Mouse (Mus musculus) intestine, postnatal 0 days (tissue): ENCODE measurements around the gene Vmn1r52. TPM values are rescaled to one million over a fixed set of nuclear protein-coding genes. Genes with fewer than 3 reads are reported as not detected.
"Not testable (repeated sequence)": the region's sequence is repeated elsewhere in the genome, so short reads cannot be mapped to it uniquely, and the experiment has no call there.

Experiments used
- ATAC-seq: fragments of 200-750 bp; cut with Nextera tagmentation; 2 replicates; pipeline ENCODE4 v1.8.0; 2017; ENCODE audit warnings: mild to moderate bottlenecking, moderate TSS enrichment, moderate library complexity
- H3K27ac ChIP-seq: fragments of 300-500 bp; sonication (generic); 2 replicates; pipeline ENCODE4 v1.5.1; 2014; ENCODE audit warnings: mild to moderate bottlenecking, low read depth, low read length, moderate library complexity
- H3K27me3 ChIP-seq: fragments of 300-500 bp; sonication (generic); replicated peaks from 2 replicates; pipeline ENCODE4 v1.6.1; 2014; ENCODE audit warnings: low read length, mixed read lengths; ENCODE audit not compliant: control insufficient read depth, insufficient read depth
- H3K36me3 ChIP-seq: fragments of 300-500 bp; sonication (generic); 2 replicates; pipeline ENCODE4 v1.6.1; 2014; ENCODE audit warnings: mild to moderate bottlenecking, moderate library complexity; ENCODE audit not compliant: control insufficient read depth, insufficient read depth
- H3K4me1 ChIP-seq: fragments of 300-500 bp; sonication (generic); replicated peaks from 2 replicates; pipeline ENCODE4 v1.6.1; 2014; ENCODE audit warnings: antibody characterized with exemption, low read length, mixed read lengths; ENCODE audit not compliant: control insufficient read depth, insufficient read depth
- H3K4me2 ChIP-seq: fragments of 300-500 bp; sonication (generic); replicated peaks from 2 replicates; pipeline ENCODE4 v1.6.1; 2014; ENCODE audit warnings: low read depth, mild to moderate bottlenecking, moderate library complexity
- H3K4me3 ChIP-seq: fragments of 300-500 bp; sonication (generic); 2 replicates; pipeline ENCODE4 v1.5.1; 2014; ENCODE audit warnings: low read depth, low read length
- H3K9ac ChIP-seq: fragments of 300-500 bp; sonication (generic); 2 replicates; pipeline ENCODE4 v1.6.1; 2014; ENCODE audit warnings: mild to moderate bottlenecking, low read depth, low read length
- H3K9me3 ChIP-seq: fragments of 300-500 bp; sonication (generic); 2 replicates; pipeline ENCODE4 v1.6.1; 2016; ENCODE audit warnings: mixed run types; ENCODE audit not compliant: control insufficient read depth
- CTCF ChIP-seq: sonication (generic); IDR thresholded peaks from 2 replicates; pipeline ENCODE4 v1.5.1; 2016; ENCODE audit warnings: low read depth, mild to moderate bottlenecking, control low read depth, antibody characterized with exemption, moderate library complexity
- WGBS: fragments of 180-500 bp; shearing (Covaris S2); extraction: QIAGEN DNeasy Blood & Tissue Kit; methylation state at CpG from one replicate; pipeline ENCODE4 v1.1.7; 2014; 5-methylcytosine and 5-hydroxymethylcytosine counted together
- polyA plus RNA-seq: library from polyadenylated mRNA; unstranded; fragments of >200 nt; fragmentation: Nextera tagmentation; extraction: Ambion mirVana; gene quantifications from 2 replicates; pipeline ENCODE4 v1.2.1, GENCODE M21; 2015

The Vmn1r52 gene
- polyA plus RNA-seq = not detected in 2 replicates

GRCm38 (mm10) chr6:90174508-90174907, at the start of gene Vmn1r52:
TSS of gene Vmn1r52 (plus strand) at chr6:90174808.
- no peak within 1 kb of the TSS for H3K27ac ChIP-seq
- H3K4me2 ChIP-seq = no peak within 1 kb of the TSS
- H3K9ac ChIP-seq = no peak within 1 kb of the TSS
- 58% methylated on average over 2 of the region's 2 CpGs for WGBS
- no peak within 1 kb of the TSS for H3K4me3 ChIP-seq
- no peak for TF ChIP-seq CTCF
- no peaks in the 10 kb centered on the region for H3K4me1 ChIP-seq
- ATAC-seq = no peak
- no peaks in the 10 kb centered on the region for H3K9me3 ChIP-seq
- H3K36me3 ChIP-seq = no peaks in the 10 kb centered on the region
- H3K27me3 ChIP-seq = no peaks in the 10 kb centered on the region

DNA sequence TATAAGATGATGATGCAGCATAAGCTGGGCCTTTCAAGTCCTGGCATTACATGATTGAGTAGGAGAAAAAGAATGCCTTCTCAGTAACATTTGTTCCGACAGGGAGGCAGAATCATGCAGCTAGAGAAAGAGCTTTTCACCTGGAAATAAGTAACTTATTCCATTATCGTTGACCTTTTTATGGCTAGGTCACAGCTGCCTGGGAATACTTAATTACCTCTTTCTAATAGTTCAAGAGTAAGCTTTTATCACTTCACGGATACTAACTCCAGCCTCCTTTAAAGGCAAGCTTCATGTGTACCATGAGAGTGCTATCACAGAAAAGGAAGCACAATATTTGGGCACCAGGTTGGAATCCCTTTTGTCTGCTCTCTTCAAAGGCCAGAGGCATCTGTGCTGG, 14.5 kb upstream of the Vmn1r52 start:
- H3K4me2 ChIP-seq = no peak overlapping the region
- no peak overlapping the region for H3K9ac ChIP-seq
- no peaks in the 10 kb centered on the region for H3K9me3 ChIP-seq
- H3K27me3 ChIP-seq = no peaks in the 10 kb centered on the region
- no peaks in the 10 kb centered on the region for H3K36me3 ChIP-seq
- no peak for TF ChIP-seq CTCF
- H3K4me3 ChIP-seq = no peak overlapping the region
- no peak overlapping the region for H3K27ac ChIP-seq
- 45% methylated on average over 3 of the region's 3 CpGs for WGBS
- no peaks in the 10 kb centered on the region for H3K4me1 ChIP-seq
- ATAC-seq = no peak

DNA sequence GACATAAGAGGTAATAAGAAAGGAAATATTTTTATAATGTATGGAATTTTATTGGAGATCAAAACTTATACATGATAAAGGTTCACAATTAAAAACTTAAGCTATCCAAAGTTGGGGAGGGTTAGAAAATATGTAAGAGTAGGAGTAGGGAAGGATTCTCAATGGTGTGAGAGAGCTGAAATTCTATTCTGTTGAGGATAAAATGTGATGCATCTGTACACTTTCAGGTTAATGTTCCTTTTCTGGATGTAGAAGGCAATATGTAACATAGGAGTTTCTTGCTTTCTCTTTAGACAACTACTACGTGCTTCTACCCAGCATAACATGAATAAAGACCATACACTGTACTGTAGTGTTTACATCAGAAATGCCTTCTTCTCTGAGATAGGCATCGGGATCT, 27.9 kb downstream of the Vmn1r52 start, which contains the start of gene V1ra8:
Gene V1ra8 (plus strand): TSS at position 301 of the 400 bp plus-strand sequence.
- not testable (repeated sequence) for H3K9me3 ChIP-seq, H3K27ac ChIP-seq, H3K4me3 ChIP-seq, H3K9ac ChIP-seq, H3K4me1 ChIP-seq, H3K36me3 ChIP-seq, H3K27me3 ChIP-seq, ATAC-seq, H3K4me2 ChIP-seq
- 72% methylated on average over 1 of the region's 2 CpGs for WGBS

- WGBS = 94% methylated on average over 1 of the region's 1 CpGs
- H3K27me3 ChIP-seq = no peaks in the 10 kb centered on the region
- H3K4me1 ChIP-seq = no peaks in the 10 kb centered on the region
- no peak for ATAC-seq
- H3K9me3 ChIP-seq = no peaks in the 10 kb centered on the region
- H3K36me3 ChIP-seq = no peaks in the 10 kb centered on the region
- no peak within 1 kb of the TSS for H3K27ac ChIP-seq
- TF ChIP-seq CTCF = no peak
- no peak within 1 kb of the TSS for H3K4me2 ChIP-seq
- no peak within 1 kb of the TSS for H3K4me3 ChIP-seq
- no peak within 1 kb of the TSS for H3K9ac ChIP-seq
Measured at GRCm38 (mm10) chr6:90224338-90224737, 49.7 kb downstream of the Vmn1r52 start, which contains the start of gene Vmn1r53. TSS of gene Vmn1r53 (minus strand) at chr6:90224438.

Other genes starting within 250 kb of the Vmn1r52 start
- not detected in 2 replicates for gene Vmn1r45, start 234.2 kb upstream of the Vmn1r52 start, polyA plus RNA-seq
- gene Vmn1r46, start 205.5 kb upstream of the Vmn1r52 start, polyA plus RNA-seq = not detected in 2 replicates
- gene Vmn1r47, start 158.7 kb upstream of the Vmn1r52 start, polyA plus RNA-seq = not detected in 2 replicates
- gene Vmn1r48, start 138.0 kb upstream of the Vmn1r52 start, polyA plus RNA-seq = not detected in 2 replicates
- not detected in 2 replicates for gene Vmn1r49, start 96.3 kb upstream of the Vmn1r52 start, polyA plus RNA-seq
- gene Vmn1r50, start 73.4 kb upstream of the Vmn1r52 start, polyA plus RNA-seq = not detected in 2 replicates
- 0.04 and 0.05 TPM in 2 replicates for gene Vmn1r51, start 52.2 kb upstream of the Vmn1r52 start, polyA plus RNA-seq
- not detected in 2 replicates for gene V1ra8, start 28.0 kb downstream of the Vmn1r52 start, polyA plus RNA-seq
- not detected in 2 replicates for gene Vmn1r53, start 49.6 kb downstream of the Vmn1r52 start, polyA plus RNA-seq
- gene Vmn1r54, start 71.5 kb downstream of the Vmn1r52 start, polyA plus RNA-seq = not detected in 2 replicates
- gene BC048671, start 126.4 kb downstream of the Vmn1r52 start, polyA plus RNA-seq = not detected in 2 replicates
- not detected in 2 replicates for gene Chst13, start 150.4 kb downstream of the Vmn1r52 start, polyA plus RNA-seq
- gene Uroc1, start 158.5 kb downstream of the Vmn1r52 start, polyA plus RNA-seq = 0.04 TPM in 1 of 2 replicates, not detected in the other
- 5.0 and 5.3 TPM in 2 replicates for gene Zxdc, start 194.7 kb downstream of the Vmn1r52 start, polyA plus RNA-seq